Mouse (Mus musculus): ENCODE data around the gene Tuba1b.

DNA sequence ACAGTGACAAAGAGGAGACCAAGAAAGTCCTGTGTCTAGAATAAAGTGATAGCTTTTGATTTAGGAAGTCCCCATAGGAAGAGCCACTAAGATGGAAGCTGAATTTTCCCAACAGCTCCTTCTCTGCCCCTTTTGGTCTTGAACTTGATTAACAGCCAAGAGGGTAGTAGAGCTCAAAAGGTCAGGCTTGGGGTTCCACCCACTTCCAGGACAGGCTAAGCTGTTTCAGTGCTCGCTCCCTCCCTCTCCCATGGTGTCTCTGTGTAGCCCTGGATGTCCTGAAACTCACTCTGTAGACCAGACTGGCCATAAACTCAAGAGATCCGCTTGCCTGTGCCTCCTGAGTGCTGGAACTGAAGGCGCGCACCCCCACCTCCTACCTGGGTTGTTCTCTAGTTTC, 18.3 kb downstream of the Tuba1b start:
- TF ChIP-seq CTCF (IDR thresholded peaks at IDR 0.05; ENCODE audit: low read depth, low read length): no peak
- no peak for TF ChIP-seq POLR2A (IDR thresholded peaks at IDR 0.05; ENCODE audit: extremely low read depth, insufficient read depth, low read length)

Measured in liver, adult 2 months (tissue).